Mouse (Mus musculus) G1E (cell line): ENCODE results near the gene Fam69b. TPM values are rescaled to one million over a fixed set of nuclear protein-coding genes. Genes with fewer than 3 reads are reported as not detected.
A peak's percentile ranks its signal among the peaks of the same experiment; 100 is the strongest.

ENCODE experiments used
- ATAC-seq: 2 replicates; pipeline ENCODE4 v1.8.0; 2016; ENCODE audit warnings: mild to moderate bottlenecking; ENCODE audit not compliant: insufficient number of reproducible peaks, poor library complexity, low FRiP score, severe bottlenecking; ENCODE audit errors: extremely low read depth
- DNase-seq: peaks from one replicate; pipeline ENCODE4 v3.0.0; 2012; ENCODE audit warnings: low spot score
- H3K27me3 ChIP-seq: 2 replicates; pipeline ENCODE4 v1.6.1; 2012; ENCODE audit warnings: mild to moderate bottlenecking, low read length, inconsistent platforms; ENCODE audit not compliant: insufficient read depth
- H3K36me3 ChIP-seq: replicated peaks from 2 replicates; pipeline ENCODE3; 2012; ENCODE audit warnings: mild to moderate bottlenecking, inconsistent platforms
- H3K4me1 ChIP-seq: 2 replicates; pipeline ENCODE4 v1.6.1; 2012; ENCODE audit warnings: low read depth, low read length, inconsistent platforms, mixed read lengths; ENCODE audit not compliant: insufficient read depth
- H3K4me3 ChIP-seq: 2 replicates; pipeline ENCODE4 v1.5.1; 2012; ENCODE audit warnings: low read depth, mild to moderate bottlenecking, inconsistent platforms, low read length, moderate library complexity, mixed read lengths
- H3K9me3 ChIP-seq: replicated peaks from 2 replicates; pipeline ENCODE4 v1.6.1; 2012; ENCODE audit warnings: inconsistent platforms
- CTCF ChIP-seq: IDR thresholded peaks from 2 replicates; pipeline ENCODE4 v1.5.1; 2012; ENCODE audit warnings: low read depth, low read length, inconsistent platforms, mixed read lengths
- GATA1 ChIP-seq: IDR thresholded peaks from 2 replicates; pipeline ENCODE4 v1.6.1; 2012; ENCODE audit warnings: borderline replicate concordance, low read length, inconsistent platforms, mixed read lengths
- GATA2 ChIP-seq: IDR thresholded peaks from 2 replicates; pipeline ENCODE4 v1.6.1; 2012; ENCODE audit warnings: low read depth, low read length, inconsistent platforms, borderline replicate concordance
- POLR2AphosphoS5 ChIP-seq: IDR thresholded peaks from 2 replicates; pipeline ENCODE4 v1.6.1; 2012; ENCODE audit warnings: low read depth, low read length, inconsistent platforms; ENCODE audit not compliant: insufficient replicate concordance
- TAL1 ChIP-seq: conservative IDR thresholded peaks from 2 replicates; pipeline ENCODE4 v1.6.1; 2012; ENCODE audit warnings: low read depth, low read length, inconsistent platforms, mixed read lengths
- polyA plus RNA-seq: library from polyadenylated mRNA; stranded (reverse); fragments of >175 nt; gene quantifications from 2 replicates; pipeline ENCODE4 v1.2.3, GENCODE M21; 2012
- total RNA-seq, 2 experiments: library from RNA; stranded (forward) in 1 of 2; stranded (reverse) in 1 of 2; fragments of 200-1000 nt in 1 of 2; fragments of >200 nt in 1 of 2; fragmentation: Nextera tagmentation in 1 of 2; gene quantifications; 2 replicates each; pipeline ENCODE4 v1.2.3; 2014 to 2017

Fam69b gene
- total and polyA plus RNA-seq, 3 experiments = 0.22 TPM; not detected in 2

DNA sequence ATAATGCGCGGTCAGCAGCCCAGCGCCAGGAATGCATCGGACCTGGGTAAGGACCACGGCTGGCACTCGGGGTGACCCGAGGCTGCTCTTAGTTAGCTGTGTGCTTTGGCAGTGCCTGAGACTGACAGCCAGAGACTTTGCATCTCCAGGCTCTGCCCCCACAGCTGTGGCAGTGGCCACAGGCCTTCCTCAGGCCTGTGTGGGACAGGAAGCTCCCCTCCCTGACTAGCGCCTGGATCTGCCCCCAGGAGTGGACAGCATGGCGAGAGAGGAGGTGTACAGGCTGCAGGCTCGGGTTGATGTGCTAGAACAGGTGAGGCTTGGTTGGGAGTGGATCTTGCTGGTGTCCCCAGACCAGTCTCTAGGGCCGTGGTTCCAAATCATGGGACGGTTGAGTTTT lies 36.8 kb upstream of the Fam69b start:
- peaks cover 41% of the 10 kb centered on the region for H3K4me1 ChIP-seq
- ATAC-seq = no peak

DNA sequence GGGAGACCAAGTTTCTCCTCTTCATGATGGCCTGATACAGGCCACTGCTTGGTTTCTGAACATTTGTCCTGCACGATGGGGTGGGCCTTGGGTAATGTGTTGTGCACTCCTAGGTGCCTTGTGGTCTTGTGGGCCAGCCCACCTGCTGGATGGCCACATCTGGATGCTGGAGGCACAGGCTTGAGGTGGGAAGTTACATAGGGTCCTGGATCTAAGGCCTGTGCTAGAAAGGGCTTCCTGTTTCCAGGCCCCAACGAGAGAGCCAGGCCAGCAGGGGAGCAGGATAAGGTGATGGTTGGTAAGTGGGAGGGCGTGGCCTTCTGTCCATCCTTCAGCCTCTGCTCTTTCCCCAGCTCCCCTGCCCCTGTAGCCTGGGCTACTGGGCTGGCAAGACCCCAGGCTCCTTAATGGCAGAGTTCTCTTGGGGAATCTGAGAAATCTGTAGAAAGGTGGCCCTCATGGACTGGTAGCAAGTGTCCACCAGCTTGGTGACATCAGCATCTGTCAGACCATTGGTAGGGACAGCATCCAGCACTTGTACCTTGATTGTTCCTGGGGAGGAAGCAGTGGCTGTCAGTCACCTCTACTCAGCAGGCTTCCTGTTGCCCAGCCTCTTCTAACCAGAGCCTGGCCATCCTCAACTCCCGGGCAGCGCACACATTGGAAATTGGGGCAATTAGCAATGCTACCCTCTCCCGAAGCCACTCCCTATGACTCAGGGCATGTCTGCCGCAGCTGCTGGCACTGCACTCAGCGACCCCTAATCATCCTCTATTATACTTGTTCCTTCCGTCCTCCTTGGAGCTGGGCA lies 34.8 kb upstream of the Fam69b start:
- ATAC-seq (no peak), DNase-seq (no peak)
- Histone ChIP-seq H3K27me3 (peaks cover 17% of the 10 kb centered on the region), H3K9me3 (no peaks in the 10 kb centered on the region), H3K4me1 (peaks cover 22% of the 10 kb centered on the region), H3K4me3 (no peak overlapping the region), H3K36me3 (peaks cover 80% of the 10 kb centered on the region)
- TF ChIP-seq POLR2AphosphoS5 = no peak; the same call in 1 of the 2 replicates
- TF ChIP-seq GATA1 = no peak
- TF ChIP-seq GATA2 = no peak
- TF ChIP-seq TAL1 = no peak
- TF ChIP-seq CTCF = no peak

More for the DNA sequence above, 36.8 kb upstream of the Fam69b start:
- Histone ChIP-seq H3K4me3 (no peak overlapping the region), H3K9me3 (no peaks in the 10 kb centered on the region), H3K36me3 (peaks cover 93% of the 10 kb centered on the region), H3K27me3 (peaks cover 10% of the 10 kb centered on the region; the same call in 1 of the 2 replicates)
- no peak for TF ChIP-seq CTCF
- TF ChIP-seq TAL1 = no peak
- no peak for TF ChIP-seq GATA2
- no peak for TF ChIP-seq POLR2AphosphoS5
- TF ChIP-seq GATA1 = no peak
- no peak for DNase-seq

- H3K4me1 ChIP-seq = peaks cover 18% of the 10 kb centered on the region; the same call in 1 of the 2 replicates
Measured at GRCm38 (mm10) chr2:26594022-26594346, 34.3 kb upstream of the Fam69b start.

GRCm38 (mm10) chr2:26594461-26594933 lies 33.8 kb upstream of the Fam69b start:
- no peaks in the 10 kb centered on the region for H3K9me3 ChIP-seq
- peak; percentile 77; the same call in 1 of the 2 replicates for TF ChIP-seq POLR2AphosphoS5
- no peak for TF ChIP-seq GATA1
- no peak overlapping the region for H3K4me3 ChIP-seq
- ATAC-seq (no peak), DNase-seq (no peak)
- peaks cover 69% of the 10 kb centered on the region for H3K36me3 ChIP-seq
- peaks cover 15% of the 10 kb centered on the region; the same call in 1 of the 2 replicates for H3K4me1 ChIP-seq
- peaks cover 21% of the 10 kb centered on the region for H3K27me3 ChIP-seq

More at GRCm38 (mm10) chr2:26594022-26594346, 34.3 kb upstream of the Fam69b start:
- no peaks in the 10 kb centered on the region for H3K9me3 ChIP-seq
- TF ChIP-seq GATA1 (no peak), CTCF (peak; percentile 52; the same call in 1 of the 2 replicates)
- peaks cover 17% of the 10 kb centered on the region for H3K27me3 ChIP-seq
- peak; percentile 34; the same call in 1 of the 2 replicates for ATAC-seq
- peaks cover 74% of the 10 kb centered on the region for H3K36me3 ChIP-seq
- H3K4me3 ChIP-seq = no peak overlapping the region
- peak; percentile 61 for DNase-seq

DNA sequence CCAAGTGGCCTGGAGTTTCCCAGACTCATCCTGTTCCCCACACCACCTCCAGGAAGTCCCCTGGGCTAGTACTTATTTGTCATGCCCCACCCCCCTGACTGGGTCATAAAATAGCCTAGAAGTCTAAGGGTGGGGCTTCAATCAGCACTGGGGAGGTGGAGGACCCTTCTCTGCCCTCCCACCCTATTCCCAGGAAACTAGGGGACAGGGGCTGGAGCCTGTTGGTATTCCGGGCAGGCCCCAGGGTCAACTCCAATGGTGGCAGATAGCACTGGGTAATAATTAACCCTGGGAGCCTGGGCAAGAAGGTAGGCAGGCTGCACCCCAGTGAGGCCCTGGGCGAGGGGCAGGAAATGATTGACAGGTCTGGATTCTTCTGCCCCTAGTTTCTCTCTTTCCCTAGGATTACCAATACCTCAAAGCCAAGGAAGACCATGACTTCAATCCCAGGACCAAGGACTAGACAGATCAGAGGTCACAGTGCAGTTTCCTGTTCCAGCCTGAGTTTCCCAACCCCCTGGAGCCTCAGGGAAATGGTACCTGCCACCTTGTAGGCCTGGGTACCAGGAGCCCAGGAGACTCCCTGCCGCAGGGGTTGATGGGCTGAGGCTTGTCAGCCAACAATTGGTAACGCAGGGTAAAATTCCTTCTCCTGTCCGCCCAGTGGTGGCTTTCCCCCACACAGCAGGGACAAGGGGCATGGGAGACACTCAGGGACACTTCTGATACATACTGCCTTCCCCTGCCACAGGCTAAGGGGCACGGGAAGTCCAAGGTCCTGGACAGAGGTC lies 33.1 kb upstream of the Fam69b start:
- H3K9me3 ChIP-seq = no peaks in the 10 kb centered on the region
- H3K27me3 ChIP-seq = peaks cover 26% of the 10 kb centered on the region
- H3K4me3 ChIP-seq = no peak overlapping the region
- ATAC-seq = no peak
- H3K4me1 ChIP-seq = peaks cover 10% of the 10 kb centered on the region; the same call in 1 of the 2 replicates
- DNase-seq = no peak
- peak; percentile 64; the same call in 1 of the 2 replicates for TF ChIP-seq POLR2AphosphoS5
- no peak for TF ChIP-seq GATA2
- H3K36me3 ChIP-seq = peaks cover 63% of the 10 kb centered on the region

DNA sequence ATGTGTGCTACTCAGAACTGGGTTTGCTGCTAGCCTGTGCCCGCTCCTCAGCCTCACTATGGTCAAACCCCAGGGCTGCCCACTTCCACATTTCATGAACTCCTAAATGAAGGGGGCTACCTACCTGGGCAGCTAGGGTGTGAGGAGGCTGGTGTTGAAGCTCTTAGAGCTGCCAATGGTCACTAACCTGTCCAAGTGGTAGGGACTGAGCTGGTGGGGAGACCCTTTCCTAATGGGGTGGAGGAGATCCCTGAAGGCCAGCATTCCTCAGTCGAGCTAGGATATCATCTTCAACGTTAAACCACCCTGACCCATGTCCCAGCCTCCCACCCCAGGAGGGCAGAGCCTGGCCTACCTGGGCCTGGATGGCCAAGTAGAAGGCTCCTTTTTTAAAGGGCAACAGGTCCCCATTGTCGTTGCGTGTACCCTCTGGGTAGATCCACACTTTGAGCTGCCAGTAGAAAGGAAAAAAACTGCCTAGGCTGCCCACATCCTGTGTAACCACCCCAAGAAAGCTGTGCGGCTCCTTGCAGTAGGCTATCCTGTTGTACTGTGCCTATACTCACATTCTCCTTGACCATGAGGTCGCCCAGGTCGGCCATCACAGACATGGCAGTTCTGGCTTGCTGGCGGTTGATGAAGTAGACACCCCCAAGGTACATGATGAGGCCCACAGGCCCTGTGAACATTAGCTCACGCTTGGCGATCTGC lies 32.4 kb upstream of the Fam69b start:
- Histone ChIP-seq H3K27me3 (peaks cover 34% of the 10 kb centered on the region), H3K4me3 (no peak overlapping the region), H3K36me3 (peaks cover 55% of the 10 kb centered on the region), H3K4me1 (peaks cover 4% of the 10 kb centered on the region; the same call in 1 of the 2 replicates), H3K9me3 (no peaks in the 10 kb centered on the region)
- ATAC-seq (no peak), DNase-seq (no peak)
- TF ChIP-seq POLR2AphosphoS5 (no peak; the same call in 1 of the 2 replicates), GATA1 (no peak), GATA2 (no peak)
